Mouse (Mus musculus): ENCODE results near the gene Shcbp1l.
"Not testable (repeated sequence)": the region's sequence is repeated elsewhere in the genome, so short reads cannot be mapped to it uniquely, and the experiment has no call there.

Gene Shcbp1l

DNA sequence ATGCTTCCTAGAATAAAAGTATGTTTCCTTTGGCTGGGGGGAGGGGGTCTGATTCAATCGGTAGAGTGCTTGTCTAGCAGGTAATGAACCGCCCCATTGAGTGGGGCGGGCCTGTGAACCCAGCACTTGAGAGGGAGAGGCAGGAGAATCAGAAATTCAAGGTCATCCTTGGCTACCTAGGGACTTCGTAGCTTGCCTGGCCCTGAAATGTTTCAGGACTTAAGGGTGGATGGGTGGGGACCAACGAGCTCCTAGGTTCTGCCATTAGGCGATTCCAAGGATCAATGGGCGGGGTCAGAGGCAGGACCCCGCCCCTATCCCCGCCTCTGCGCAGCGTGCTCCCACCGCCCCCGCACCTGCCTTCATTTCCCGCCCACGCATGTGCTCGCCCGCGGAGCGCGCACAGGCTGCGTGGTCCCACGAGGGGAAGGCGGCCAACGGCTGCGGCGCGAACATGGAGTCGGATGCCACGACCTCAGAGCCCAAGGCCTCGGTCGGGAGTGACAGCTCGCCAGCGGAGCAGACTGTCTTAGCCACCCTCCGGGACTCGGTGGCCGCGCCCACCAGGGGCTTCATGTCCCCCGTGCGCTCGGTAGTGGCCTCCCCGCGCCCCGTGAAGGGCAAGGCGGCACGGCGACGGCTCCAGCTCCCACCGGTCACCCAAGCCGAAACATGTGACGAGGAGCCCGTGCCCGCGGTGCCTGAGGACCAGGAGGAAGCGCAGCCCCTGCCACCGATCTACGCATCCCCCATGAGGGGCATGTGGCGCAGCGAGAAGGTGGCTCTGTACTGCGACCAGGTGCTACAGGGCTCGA is at the start of gene Shcbp1l:
Shcbp1l (plus strand) TSS at position 393 of the 815 bp plus-strand sequence.
- peak; percentile 85 for DNase-seq

DNA sequence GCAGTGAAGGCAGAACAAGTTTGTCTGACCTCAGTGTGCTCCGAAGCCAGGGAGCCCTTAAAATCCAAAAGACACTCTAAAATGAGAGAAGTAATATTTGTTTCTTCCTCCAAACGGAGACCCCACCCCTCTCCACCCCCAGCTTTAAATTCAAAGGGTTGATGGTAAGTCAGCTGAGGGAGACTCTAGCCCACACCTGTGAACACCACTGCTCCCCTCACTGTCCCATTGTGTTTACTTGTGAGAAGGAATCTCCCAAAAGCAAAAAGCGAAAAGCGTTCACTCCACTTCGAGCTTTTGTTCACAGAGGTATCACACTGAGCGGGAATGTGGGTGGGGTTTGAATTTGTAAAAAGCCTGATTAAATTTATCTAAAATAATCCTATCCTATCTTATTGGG is 48.5 kb upstream of the Shcbp1l start:
- no peak for DNase-seq

DNA sequence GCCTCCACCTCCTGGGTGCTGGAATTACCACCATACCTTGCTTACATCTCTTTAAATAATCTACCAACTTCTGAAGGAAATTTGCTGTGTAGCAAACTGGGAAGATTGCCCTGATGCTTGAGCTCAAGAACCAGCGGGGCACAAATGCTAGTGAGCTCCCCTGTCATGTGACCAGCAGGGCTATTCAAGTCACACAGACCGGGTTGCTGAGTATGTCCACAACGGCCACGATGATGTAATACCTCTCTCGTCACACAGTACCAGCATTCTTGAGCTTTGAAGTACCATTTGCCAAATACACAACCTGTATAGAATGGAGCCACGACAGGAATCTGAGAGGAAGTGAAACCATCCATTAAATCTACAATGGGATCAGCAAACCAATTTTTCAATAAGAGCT is 46.4 kb upstream of the Shcbp1l start:
- DNase-seq: no peak

DNA sequence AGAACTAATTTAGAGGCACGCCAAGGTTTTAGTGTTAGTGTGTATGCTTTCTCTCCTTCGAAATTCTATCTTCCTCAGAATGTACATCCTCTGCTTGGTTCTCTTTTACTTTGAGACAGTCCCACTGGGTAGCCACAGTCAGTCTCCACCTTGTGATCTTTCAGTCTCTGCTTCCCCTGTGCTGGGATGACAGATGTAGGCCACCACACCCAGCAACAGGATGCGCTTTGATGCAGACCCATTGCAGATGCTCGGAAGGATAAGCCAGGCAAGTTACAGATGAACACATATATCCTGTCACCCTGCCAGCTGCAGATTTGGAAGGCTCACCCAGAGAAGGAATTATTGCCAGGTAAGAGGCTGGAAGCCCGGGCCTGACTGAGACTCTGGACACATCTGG is 45.1 kb upstream of the Shcbp1l start:
- DNase-seq: no peak

DNA sequence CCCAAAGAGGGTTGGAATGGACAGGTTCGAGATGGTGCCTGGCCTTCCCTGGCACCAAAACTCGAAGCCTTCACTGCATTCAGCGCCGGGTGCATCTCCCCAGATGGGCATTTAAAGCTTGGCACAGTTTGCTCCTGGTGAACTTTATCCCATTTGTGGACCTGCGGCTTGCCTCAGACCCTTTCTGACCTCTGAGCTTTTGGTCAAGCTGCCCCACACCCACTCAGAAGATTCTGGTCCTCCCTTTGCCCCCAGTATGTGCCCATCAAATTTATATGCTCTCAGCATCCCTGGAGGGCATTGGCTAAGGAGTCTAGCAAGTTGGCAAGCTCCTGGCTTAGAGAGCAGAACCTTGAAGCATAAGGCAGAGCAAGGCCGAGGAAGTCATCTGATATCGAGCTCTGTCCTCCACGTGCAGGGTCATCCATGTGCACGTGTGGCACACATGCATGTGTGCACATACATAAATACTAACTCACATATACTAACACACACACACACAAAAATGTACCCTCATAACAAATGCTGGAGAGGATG is 44.1 kb upstream of the Shcbp1l start:
- no peak for DNase-seq

DNA sequence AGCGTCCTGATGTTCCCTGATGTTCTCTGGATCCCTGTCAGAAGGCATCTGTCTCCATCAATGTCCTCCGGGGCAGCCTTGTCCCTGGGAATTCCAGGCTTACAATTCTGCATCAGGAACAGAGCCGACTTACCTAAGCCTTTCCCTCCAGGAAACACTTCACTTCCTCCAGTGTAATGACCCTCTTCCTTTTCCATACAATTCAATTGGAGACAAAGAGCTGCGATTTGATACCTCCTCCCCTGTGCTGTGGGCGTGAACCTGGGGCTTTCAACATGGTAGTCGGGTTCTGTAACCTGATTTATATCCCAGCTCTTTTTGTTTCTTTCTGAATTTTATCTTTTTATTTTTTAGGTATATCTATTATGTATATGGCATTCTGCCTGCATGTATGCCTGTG is 39.9 kb upstream of the Shcbp1l start:
- DNase-seq: no peak

DNA sequence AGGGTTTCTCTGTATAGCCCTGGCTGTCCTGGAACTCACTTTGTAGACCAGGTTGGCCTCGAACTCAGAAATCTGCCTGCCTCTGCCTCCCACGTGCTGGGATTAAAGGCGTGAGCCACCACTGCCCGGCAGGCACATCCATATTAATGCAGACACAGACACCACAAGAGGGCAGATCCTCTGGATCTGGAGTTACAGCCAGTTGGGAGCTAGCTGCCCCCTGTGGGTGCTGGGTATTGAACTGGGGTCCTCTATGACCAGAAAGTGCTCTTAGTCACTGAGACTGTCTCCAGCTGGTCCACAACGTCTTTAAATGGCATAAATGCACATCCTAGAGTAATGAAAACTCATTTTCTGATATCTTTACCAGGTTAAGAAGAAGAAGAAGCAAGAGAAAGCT is 39.3 kb upstream of the Shcbp1l start:
- DNase-seq: not testable (repeated sequence)

DNA sequence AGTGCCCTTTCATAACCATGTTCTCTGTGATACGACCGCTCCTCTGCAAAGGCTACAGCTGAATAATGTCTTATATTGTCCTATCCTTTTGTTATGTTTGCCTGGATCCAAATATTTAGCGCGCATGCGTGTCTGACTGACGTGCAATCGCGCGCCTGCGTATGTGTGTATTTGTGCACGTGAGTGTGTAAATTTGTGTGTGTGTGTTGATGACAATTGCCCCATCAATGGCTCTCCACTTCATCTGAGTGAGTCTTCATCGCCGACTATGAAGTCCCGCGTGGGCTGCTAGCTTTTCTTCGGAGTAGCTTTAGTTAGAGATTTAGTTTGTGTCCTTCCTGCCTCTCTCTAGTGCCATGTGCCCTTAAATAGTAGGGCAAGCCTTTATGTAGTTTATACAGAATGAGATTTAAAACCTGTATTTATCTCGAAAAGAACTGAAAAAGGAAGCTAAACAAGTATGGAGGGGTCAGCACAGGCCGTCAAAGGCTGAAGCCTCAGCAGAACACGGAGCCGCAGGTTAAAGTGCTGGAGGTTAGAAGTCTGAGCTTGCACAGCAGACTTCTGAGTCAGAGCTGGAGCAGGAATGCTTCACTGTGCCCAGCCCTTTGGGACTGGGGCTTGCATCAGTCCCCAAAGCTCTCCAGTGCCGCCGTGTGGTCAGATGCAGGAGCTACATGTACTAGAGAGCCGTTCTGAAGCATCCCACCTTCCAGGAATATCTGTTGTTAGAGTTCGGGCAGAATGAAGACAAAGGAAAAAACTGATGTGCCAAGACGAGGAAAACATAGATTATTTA is 38.5 kb upstream of the Shcbp1l start:
- peak; percentile 62 for DNase-seq

DNA sequence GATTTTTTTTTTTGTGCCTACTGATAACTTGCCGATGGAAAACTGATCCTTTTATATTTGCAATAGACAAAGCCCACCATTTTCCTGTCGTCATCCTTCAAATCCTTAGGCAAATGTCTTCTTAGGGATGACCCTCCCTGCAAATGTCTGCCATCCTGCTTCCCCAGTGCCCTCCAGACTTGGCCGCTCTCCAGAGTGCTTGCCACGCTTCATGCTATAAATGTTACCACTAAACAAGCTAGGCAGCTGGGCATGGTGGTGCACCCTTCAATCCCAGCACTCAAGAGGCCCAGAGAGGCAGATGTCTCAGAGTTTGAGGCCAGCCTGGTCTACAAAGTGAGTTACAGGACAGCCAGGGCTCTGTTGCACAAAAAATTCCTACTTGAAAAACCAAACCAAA is 29.3 kb upstream of the Shcbp1l start:
- not testable (repeated sequence) for DNase-seq

DNA sequence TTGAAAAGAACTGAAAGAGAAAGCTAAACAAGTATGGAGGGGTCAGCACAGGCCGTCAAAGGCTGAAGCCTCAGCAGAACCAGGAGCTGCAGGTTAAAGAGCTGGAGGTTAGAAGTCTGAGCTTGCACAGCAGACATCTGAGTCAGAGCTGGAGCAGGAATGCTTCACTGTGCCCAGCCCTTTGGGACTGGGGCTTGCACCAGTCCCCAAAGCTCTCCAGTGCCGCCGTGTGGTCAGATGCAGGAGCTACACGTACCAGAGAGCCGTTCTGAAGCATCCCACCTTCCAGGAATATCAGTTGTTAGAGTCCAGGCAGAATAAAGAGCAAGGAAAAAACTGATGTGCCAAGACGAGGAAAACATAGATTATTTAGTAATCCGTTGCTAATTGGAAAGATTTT is 23.2 kb upstream of the Shcbp1l start:
- peak; percentile 36 for DNase-seq

DNA sequence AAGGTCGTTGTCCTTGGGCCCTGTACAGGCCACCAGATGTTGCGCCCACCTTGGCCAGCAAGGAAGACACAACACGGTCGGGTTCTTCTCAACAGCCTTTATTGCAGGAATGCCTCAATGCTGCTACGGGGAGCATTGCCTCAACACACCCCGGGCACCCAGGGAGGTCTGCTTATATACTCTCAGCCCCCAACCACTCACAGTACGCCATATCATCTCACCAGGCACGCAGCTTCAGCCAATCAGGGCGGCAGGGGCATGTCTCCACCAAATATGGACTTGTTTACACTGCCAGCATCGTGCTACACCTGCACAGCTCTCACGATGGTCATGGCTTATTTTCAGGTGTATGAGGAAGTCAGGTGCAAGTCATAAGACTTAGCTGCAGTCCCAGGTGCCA is 17.3 kb upstream of the Shcbp1l start:
- DNase-seq: not testable (repeated sequence)

DNA sequence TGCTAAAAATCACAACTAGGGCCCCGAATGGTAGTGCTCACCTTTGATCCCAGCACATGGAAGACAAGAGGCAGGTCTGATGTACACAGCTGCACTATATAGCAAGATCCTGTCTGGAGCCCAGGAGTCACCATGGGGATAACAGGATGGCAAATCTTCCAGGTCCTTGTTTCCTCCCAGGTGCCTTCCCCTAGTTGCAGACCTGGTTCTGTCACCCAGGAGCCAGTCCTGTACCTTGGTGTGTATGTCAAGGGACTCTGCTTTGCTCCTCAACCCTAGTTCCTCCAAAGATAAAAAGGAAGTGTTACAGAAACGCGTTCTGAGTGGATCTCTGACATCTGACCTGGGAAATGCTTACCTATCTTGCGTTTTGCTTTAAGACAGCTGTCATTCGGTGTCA is 16.7 kb upstream of the Shcbp1l start:
- not testable (repeated sequence) for DNase-seq

DNA sequence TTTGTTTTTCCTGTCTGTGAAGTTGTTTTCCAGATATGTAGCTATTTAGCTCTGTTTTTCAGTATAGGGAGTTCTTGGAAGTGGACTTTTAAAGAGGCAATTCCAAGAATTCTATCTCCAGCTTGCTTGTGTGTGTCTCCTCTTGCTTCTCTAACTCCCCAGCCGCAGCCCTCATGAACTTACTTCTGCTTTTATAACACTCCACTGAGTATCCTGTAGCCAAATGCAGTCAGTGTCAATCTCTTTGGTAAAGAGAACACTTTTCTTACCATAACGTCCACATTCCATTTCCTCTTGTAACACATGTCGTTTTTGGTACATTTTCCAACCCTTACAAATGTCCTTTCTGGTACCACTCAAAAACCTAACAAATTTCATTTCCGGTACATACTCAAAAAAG is 14.0 kb upstream of the Shcbp1l start:
- not testable (repeated sequence) for DNase-seq

DNA sequence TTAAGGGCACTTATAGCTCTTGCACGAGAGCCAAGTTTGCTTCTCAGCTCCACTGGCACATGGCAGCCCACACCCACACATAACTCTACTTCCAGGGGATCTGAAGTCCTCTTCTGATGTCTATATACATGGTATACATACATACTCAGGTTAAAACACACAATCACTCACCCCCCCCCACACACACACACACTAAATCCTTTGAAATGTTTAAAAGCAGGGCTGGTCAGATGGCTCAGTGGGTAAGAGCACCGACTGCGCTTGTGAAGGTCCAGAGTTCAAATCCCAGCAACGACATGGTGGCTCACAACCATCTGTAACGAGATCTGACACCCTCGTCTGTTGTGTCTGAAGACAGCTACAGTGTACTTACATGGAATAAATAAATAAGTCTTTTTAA is 13.2 kb upstream of the Shcbp1l start:
- no peak for DNase-seq

DNA sequence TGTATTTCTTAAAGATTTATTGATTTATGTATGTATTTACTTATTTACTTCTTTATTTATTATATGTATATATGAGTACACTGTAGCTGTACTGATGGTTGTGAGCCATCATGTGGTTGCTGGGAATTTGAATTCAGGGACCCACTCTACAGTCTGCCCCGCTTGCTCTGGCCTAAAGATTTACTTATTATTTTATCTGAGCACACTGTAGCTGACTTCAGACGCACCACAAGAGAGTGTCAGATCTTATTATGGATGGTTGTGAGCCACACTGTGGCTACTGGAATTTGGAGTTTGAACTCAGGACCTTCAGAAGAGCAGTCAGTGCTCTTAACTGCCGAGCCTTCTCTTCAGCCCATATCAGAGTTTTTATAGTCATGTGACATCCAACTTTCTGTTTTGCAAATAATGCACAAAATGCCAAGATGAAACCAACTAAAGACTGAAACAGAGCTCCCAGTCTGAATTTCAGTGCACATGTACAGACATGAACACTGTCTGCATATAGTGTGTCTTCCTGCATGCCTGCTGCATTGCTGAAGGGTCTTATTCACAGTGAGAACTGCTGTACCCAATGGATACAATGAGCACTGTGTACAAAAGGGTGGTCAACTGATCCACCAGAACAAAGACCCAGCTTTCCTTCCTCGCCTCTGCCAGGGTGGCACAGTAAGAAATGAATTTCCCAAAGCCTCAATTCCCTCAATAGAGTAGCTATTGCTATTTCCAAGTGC is 12.1 kb upstream of the Shcbp1l start:
- not testable (repeated sequence) for DNase-seq

DNA sequence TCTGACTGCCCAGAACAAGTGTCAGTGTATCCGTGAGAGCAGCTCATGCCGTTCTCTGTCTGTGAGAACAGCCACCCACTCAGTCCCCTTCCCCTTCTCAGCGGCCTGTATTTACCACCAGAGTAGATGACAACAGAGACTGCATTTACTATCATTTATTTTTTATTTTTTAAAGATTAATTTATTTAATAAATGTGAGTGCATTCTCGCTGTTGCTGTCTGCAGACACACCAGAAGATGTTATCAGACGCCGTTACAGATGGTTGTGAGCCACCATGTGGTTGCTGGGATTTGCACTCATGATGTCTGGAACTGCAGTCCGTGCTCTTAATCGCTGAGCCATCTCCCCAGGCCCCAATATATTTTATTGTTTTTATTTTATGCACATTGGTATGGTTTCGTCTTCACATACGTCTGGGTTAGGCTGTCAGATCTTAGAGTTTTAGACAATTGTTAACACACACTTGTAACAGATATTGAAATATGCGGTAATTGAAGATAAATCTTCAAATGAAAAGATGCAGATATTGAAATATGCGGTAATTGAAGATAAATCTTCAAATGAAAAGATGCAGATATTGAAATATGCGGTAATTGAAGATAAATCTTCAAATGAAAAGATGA is 11.5 kb upstream of the Shcbp1l start:
- peak; percentile 10 for DNase-seq

DNA sequence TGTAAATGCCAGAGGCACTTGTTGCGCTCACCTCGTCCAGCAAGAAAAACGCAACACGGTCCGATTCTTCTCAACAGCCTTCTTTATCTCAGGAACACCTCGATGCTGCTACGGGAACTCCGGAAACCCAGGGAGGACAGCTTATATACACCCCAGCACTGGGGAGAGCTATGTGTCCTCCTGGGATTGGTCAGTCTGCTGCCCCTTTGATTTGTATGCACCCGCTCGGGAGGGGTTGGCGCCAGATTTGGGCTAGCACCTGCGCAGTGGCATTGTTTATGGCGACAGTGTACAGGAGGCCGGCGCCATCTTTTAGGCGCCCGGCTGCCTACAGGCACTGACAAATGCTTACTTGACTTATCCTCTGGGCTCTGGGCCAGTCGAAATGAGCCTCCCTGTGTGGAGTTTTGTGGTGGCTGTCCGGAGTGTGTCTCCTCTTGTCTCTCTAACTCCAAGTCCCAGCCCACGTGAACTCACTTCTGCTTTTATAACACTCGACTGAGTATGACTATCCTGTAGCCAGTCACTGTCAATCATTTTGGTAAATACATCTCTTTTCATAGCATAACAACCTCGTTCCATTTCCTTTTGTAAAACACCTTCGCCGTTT is 10.7 kb upstream of the Shcbp1l start:
- DNase-seq: peak; percentile 43

DNA sequence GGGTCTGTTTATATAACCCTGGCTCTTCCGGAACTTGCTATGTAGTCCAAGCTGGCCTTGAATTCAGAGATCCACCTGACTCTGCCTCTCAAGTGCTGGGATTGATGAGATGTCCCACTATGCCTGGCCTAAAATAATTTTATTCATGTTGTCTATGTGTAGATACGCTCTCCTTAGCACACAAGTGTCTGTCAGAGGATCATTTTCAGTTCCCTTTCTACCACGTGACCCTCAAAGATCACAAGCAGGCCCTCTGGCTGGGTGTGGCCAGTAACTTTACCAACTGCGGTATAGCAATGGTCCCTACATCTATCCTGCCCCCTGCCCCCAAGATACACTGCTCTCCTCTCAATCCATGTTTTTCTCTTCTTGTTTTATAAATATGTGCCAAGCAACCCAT is 10.0 kb upstream of the Shcbp1l start:
- no peak for DNase-seq

DNA sequence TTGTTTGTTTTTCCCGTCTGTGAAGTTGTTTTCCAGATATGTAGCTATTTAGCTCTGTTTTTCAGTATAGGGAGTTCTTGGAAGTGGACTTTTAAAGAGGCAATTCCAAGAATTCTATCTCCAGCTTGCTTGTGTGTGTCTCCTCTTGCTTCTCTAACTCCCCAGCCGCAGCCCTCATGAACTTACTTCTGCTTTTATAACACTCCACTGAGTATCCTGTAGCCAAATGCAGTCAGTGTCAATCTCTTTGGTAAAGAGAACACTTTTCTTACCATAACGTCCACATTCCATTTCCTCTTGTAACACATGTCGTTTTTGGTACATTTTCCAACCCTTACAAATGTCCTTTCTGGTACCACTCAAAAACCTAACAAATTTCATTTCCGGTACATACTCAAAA is 9.2 kb upstream of the Shcbp1l start:
- DNase-seq: not testable (repeated sequence)

DNA sequence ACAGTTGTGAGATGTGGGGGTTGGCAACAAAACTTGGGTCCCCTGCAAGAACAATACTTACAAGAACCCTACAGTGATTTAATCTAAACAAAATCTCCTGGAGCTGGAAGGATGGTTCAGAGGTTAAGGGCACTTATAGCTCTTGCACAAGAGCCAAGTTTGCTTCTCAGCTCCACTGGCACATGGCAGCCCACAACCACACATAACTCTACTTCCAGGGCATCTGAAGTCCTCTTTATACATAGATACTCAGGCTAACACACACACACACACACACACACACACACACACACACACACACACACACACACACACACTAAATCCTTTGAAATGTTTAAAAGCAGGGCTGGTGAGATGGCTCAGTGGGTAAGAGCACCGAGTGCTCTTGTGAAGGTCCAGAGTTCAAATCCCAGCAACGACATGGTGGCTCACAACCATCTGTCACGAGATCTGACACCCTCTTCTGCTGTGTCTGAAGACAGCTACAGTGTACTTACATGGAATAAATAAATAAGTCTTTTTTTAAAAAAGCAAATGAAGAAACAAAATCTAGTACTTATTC is 8.6 kb upstream of the Shcbp1l start:
- not testable (repeated sequence) for DNase-seq

DNA sequence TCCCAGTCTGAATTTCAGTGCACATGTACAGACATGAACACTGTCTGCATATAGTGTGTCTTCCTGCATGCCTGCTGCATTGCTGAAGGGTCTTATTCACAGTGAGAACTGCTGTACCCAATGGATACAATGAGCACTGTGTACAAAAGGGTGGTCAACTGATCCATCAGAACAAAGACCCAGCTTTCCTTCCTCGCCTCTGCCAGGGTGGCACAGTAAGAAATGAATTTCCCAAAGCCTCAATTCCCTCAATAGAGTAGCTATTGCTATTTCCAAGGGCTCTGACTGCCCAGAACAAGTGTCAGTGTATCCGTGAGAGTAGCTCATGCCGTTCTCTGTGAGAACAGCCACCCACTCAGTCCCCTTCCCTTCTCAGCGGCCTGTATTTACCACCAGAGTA is 7.2 kb upstream of the Shcbp1l start:
- peak; percentile 9 for DNase-seq

DNA sequence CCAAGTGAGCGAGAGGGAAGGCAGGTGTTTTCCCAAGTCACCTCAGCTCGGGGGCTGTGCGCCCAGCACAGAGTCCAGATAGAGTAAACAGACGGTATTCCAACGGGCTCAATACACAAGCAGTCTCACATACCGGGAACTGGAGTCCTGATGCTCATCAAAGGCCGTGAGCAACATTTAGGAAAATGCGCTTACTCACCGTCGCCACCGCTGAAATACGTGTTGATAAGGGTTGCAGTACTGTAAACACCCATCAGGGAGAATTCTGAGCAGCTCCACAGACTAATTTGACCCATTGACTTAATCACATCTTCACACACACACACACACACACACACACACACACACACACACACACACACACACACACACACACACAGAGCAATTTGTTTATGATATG is 691 bp upstream of the Shcbp1l start:
- peak; percentile 14 for DNase-seq

Data from cerebellum, adult 11-12 months (tissue).